Mouse (Mus musculus): ENCODE measurements around the gene Uba7.
"Not testable (repeated sequence)": the region's sequence is repeated elsewhere in the genome, so short reads cannot be mapped to it uniquely, and the experiment has no call there.

Uba7 gene

DNA sequence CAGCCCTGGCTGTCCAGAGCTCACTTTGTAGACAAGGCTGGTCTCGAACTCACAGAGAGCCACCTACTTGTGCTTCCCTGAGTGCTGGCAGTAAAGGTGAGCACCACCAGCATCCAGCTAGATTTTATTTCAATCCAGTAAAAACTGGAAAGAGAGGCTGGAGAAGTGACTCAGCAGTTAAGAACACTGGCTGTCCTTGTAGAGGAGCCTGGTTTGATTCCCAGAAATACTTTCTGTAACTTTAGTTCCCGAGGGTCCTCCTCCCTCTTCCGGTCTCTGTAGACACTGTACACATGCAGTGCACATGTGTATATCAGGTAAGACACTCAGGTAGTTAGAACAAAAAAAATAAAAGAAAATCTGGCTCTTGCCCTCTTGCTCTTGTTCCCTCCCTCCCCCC is 12.6 kb downstream of the Uba7 start:
- peak in 1 of 2 experiments; percentile 65 for DNase-seq (ENCODE audit: inconsistent age in 2 of 2, low spot score in 1 of 2)

DNA sequence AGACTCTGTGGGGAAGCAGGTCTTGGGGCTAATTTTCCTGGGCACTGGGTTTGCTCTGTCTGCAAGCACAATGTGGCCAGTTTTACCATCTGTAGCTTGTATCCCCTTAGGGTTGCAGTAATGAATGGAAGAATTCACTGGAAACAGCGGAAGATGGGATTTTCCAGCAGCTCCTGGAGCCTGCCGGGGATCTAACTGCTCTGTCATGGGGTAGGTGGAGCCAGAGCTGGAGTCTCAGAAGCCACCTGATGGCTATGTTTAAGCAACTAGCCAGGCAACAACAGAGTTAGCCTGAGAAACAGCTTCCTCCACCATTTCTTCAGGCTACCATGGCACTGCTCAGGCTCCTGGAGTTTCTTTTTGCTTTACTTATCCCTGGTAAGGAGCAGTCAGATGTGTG is 16.9 kb downstream of the Uba7 start, which contains the start of gene Cdhr4:
Cdhr4 (plus strand) TSS at position 301 of the 400 bp plus-strand sequence.
- DNase-seq (ENCODE audit: inconsistent age in 2 of 2, low spot score in 1 of 2): no peak

DNA sequence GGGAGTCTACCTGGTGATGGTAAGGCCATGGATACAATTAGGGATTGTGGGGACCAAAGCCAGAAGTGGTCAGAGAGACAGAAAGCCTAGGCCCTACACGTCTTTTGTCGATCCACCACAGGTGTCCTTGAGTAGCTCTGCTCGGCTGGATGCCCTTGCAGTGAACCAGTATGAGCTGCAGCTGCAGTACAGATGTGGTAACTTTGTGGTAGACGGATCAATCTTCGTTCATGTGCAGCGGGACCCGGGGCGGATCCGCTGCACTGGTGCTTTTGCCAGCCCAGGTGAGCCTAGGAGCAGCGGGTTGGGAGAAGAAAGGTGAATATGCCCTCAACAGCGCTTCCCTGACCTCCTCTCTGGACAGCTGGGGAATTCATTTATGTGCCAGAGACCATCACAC is 17.7 kb downstream of the Uba7 start:
- DNase-seq (ENCODE audit: inconsistent age in 2 of 2, low spot score in 1 of 2): no peak

DNA sequence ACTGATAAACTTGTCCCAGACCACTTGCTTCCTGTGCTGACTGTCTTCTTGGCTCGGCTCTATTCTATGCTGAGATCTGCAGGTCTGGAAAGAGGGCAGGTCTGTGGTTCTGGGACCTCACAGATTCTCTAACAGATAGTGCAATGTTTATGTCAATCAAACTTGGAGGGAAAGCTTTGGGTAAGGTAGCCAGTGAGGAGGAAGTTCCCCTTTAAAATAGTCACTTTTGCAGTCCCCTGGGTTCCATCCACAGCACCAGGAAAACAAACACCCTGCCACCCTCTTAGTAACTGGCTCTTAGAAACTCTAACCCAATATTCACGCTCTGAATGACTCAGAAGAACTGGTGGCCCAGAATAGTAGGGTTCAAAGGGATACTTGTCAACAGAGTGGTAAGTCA is 19.2 kb downstream of the Uba7 start:
- DNase-seq (ENCODE audit: inconsistent age in 2 of 2, low spot score in 1 of 2): no peak

DNA sequence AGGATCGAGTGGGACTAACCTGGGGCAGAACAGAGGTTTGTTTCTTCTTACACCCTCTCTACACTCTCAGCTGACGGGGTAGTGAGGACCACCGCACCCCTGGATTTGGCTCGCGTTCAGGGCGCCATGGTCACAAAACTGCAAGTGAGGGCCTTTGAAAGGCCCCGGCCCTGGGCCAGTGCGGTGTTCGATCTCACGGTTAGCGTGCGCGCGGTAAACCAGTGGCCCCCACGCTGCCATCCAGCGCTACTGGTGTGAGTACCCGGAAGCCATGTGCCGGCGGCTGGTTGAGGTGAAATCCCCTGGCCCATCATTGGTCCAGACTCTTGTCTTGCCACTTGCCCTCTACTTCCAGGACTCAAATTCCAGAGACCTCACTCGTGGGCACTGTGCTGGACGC is 20.2 kb downstream of the Uba7 start:
- DNase-seq (ENCODE audit: inconsistent age in 2 of 2, low spot score in 1 of 2): no peak

DNA sequence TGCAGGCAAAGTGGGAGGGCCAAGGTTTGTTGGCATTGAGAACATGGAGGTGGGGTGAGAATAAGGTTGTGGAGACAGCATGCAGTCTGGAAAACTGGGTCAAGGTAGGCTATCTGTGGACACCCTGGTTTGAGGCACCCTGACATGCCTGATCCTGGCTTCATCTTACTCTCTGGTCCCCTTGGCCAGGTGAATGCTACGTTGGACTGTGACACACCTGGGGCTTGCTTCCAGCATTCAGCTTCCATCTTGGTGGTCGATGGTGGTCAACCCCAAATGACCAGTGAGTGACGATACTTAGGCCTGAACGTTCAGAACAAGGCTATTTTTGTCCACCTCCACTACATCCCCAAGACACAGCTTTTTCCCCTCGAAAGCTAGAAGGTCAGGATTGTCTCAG is 20.7 kb downstream of the Uba7 start, which contains the start of gene Gm20662:
Gm20662 (plus strand) TSS at position 301 of the 400 bp plus-strand sequence.
- no peak for DNase-seq (ENCODE audit: inconsistent age in 2 of 2, low spot score in 1 of 2)

DNA sequence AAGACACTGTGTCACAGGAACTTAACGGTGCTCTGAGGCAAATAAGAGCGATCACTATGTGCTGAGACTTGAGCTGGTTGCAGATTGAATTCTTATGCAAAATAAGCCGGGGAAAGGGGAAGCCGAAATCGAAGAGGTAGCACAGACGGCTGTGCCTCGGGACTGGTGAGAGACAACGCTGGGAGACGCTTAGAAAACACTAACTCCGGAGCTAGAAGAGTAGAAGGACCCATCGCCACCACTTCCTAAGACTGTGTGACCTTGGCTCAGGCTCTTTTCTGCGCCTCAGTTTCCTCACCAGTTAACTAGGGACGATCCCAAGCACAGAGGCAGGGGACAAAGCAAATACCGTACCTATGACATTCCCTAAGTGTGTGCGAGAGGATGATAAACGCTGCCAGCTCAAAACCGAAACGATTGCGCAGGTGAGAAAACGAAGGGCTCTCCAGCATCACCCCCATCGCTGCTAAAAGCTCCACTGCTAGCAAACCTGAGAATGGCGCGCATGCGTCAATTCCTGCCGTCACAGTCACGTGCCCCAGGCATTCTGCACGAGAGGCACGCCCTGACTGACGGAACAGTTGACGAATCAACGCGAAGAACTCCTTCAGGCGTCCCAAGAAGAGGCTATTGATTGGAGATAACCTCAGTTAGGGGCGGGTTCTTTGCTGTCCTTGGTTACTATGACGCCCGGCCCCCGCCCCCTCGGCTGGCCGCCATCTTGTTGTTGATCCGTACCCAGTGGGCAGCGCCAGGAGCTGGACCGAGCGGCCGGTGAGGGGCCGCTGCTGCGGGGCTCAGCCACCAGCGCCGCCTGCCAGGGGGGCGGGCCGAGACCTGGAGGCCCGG is 26.8 kb downstream of the Uba7 start, which contains the start of gene Ip6k1:
Ip6k1 (plus strand) TSS at position 580 of the 849 bp plus-strand sequence.
- peak; percentile 100 for DNase-seq (ENCODE audit: inconsistent age in 2 of 2, low spot score in 1 of 2)

DNA sequence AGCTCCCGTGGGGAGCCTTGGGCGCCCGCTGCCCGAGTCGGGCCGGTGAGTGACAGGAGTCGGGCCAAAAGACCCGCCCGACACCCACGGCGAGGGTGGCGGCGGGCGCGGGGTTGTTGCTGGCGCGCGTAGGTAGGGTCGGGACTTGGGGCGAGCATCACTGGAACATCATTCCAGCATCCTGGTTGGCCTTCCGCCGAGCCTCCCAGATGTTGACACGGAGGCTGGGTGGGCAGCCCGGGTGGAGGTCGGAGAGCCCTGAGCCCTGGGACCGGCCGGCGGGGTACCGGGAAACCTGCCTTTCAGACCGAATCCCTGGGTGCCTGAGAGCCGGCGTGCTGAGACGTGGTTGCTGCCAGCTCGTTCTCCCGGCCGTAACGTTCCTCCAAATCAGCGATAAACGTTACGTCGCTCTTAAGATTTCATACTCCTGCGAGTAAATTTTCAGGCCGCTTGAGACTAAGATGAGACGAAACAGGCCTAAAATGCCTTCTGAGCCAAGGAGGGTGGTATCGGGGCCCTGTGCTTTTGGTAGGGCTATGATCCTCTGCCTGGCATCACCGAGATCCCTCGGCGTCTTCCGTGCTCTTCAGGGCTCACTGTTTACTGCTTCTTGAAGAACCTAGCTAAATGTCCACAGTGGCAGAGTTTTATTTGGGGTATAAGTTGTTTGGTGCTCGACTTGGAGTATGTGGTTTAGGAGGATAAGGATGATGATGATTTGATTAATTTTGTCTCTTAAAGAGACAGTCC is 27.6 kb downstream of the Uba7 start:
- DNase-seq (ENCODE audit: inconsistent age in 2 of 2, low spot score in 1 of 2): no peak

DNA sequence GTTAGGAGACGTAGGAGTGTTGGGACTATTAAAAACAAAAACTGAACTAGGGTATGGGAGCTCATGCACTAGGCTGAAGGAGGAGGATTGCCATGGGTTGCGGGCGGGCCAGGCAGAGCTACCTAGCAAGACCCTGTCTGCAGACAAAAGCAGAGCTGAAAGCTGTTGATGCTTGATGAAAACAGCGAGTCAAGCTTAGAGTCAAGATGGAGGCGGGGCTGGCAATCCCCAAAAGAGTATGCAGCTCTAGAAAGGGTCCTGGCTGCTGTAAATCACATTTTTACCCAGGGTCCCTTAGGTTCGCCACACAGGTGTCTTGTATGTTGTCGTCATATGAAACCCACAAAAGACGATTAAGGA is 28.2 kb downstream of the Uba7 start:
- DNase-seq (ENCODE audit: inconsistent age in 2 of 2, low spot score in 1 of 2): peak in 1 of 2 experiments; percentile 68

DNA sequence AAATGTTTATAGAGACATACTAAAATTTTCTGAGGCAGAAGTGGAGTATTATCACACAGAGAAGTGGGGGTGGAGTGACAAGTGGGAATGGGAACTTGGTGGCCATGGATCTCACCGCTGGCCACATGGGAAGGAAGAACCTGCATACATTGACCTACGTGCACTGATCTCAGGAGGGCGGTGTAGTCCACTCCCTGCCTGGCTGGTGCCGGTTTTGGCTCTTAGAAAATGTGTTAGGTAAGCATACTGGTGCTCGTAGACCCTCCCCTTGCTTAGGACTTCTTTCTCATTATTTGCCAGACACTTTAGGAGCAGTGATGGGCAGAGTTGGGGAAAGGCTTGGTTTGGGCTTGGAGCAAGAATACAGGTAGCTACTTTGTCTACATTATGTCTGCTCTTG is 32.7 kb downstream of the Uba7 start:
- DNase-seq (ENCODE audit: inconsistent age in 2 of 2, low spot score in 1 of 2): no peak

DNA sequence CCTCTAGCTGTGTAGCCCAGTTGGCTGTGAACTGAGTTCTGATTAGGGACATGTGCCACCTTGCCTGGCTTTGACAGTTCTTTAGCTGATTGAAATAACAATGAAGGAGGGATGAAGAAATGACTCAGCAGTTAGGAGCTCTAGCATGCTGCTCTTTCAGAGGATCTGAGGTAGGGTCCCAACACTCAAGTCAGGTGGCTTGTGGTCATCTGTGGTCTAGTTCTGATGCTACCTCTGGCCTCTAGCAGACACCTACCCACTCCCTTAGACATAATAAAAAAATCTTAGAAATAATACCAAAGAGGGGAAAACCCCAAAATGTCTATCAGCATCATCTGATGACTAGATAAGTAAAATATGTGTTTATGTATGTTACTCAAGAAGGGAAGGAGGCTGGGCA is 35.1 kb downstream of the Uba7 start:
- DNase-seq (ENCODE audit: inconsistent age in 2 of 2, low spot score in 1 of 2): no peak

DNA sequence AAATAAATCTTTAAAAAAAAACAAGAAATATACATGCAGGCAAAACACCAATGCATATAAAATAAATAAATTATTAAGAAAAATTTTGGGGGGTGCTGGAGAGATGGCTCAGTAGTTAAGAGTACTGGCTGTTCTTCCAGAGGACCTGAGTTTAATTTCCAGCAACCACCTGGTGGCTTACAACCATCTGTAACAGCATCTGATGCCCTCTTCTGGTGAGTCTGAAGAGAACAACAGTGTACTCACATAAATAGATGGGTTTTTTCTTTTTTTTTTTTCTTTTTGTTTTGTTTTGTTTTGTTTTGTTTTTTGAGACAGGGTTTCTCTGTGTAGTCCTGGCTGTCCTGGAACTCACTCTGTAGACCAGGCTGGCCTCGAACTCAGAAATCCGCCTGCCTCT is 38.3 kb downstream of the Uba7 start:
- not testable (repeated sequence) for DNase-seq (ENCODE audit: inconsistent age in 2 of 2, low spot score in 1 of 2)

DNA sequence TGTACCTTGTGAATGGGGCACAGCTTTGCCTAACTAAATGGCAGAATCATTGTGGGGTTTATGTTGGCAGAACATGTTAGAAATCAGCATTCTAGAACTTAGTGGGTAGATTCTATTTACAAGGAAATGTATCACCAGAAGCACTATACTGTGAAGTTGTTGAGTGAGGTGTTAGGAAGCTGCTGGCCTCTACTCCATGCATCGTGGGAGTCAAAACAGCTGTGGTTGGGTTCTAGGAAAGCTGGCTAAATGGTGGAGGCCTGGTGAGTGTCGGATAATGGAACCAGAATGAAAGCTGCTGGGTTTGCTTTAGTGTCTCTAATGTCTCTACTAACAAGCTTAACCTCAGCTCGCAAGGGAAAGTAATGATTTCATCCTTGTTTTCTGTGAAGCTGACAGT is 41.8 kb downstream of the Uba7 start:
- DNase-seq (ENCODE audit: inconsistent age in 2 of 2, low spot score in 1 of 2): no peak

DNA sequence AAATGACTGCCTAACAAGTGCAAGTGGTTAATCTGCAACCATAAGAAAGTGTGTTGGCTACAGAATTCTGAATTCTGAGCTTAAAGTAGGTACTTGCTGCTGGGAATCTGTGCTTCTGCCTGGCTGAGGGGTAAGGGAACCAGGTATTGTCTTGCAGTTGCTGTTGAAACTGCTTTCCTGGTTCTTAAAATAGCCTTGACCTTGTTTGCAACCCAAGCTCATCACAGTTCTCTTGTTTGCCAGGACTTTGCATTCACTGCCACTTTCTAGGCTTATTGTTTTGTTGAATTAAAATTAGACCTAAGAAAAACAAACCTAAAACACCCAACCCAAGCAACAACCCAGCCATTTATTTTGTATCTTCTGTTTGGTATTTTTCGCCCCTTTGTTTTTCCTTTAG is 45.4 kb downstream of the Uba7 start:
- peak in 1 of 2 experiments; percentile 59 for DNase-seq (ENCODE audit: inconsistent age in 2 of 2, low spot score in 1 of 2)

DNA sequence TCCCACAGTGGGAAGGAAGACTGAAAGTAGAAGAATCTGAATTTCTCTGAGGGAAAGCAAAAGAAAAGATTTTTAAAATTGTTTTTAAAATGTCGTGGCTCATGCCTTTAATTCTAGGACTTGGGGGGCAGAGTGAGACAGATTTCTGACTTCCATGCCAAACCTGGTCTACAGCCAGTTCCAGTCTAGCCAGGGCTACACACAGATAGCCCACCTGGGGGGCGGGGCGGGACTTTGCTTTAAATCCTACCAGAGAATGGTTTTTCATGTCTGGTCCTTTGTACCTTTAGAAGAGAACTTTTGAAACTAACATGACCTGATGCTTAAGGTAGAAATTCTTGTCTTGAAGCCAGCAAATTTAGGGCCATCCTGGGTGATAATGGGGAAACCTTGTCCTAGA is 47.9 kb downstream of the Uba7 start:
- no peak for DNase-seq (ENCODE audit: inconsistent age in 2 of 2, low spot score in 1 of 2)

DNA sequence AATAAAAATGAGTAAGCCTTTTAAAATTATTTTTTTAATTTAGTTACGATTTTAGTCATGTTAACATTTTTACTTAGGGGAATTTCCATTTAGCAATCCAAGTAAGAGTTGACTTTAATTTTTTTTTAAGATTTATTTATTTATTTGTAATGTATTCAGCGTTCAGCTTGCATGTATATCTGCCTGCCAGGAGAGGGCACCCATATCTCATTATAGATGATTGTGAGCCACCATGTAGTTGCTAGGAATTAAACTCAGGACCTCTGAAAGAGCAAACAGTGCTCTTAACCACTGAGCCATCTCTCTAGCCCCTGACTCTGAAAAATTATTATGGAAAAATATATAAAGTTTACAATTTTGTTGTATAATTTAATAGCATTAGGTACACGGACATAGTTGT is 51.3 kb downstream of the Uba7 start:
- no peak for DNase-seq (ENCODE audit: inconsistent age in 2 of 2, low spot score in 1 of 2)

DNA sequence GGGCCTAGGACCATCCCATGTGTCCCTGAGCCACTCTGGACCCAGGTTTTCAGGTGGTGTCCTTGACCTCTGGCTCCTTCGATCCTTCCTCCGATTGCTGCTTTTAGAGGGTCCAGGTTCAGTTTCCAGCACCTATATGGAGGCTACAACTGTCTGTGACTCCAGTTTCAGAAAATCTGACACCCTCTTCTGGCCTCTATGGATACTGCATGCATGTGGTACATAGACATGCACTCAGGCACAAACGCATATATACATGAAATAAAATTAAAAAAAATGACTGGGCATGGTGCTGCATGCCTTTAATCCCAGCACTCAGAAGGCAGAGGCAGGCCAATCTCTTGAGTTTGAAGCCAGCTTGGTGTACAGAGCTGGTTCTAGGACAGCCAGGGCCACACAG is 52.6 kb downstream of the Uba7 start:
- DNase-seq (ENCODE audit: inconsistent age in 2 of 2, low spot score in 1 of 2): no peak

DNA sequence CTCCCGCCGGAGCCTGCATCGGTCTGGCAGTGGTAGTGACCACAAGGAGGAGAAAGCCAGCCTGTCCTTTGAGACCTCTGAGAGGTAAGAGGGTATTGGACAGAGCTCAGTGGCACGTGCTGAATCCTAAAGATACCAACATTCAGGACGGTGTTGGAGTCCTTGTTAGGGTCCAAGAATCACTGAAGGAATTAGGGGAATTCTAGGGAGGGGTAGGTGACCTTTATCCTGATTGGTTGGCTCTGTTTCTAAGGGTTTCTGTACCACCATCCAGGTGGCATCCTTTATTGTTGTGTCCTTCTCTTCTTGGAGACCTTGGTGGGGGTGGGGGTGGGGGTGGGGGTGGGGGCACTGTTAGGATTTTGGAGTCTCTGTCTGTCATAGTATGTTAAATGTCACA is 56.8 kb downstream of the Uba7 start:
- DNase-seq (ENCODE audit: inconsistent age in 2 of 2, low spot score in 1 of 2): no peak

All from adrenal gland, adult (tissue).